Mouse (Mus musculus) midbrain, postnatal 0 days (tissue): Measurements from ENCODE around the gene Stxbp1. TPM values are rescaled to one million over a fixed set of nuclear protein-coding genes. Genes with fewer than 3 reads are reported as not detected.

ENCODE experiments used
- ATAC-seq: fragments of 200-750 bp; cut with Nextera tagmentation; 2 replicates; pipeline ENCODE4 v1.8.0; 2017; ENCODE audit warnings: moderate number of reproducible peaks, mild to moderate bottlenecking, moderate TSS enrichment, moderate library complexity; ENCODE audit not compliant: low FRiP score
- DNase-seq: peaks from one replicate; pipeline ENCODE4 v3.0.0-alpha.2; 2015; ENCODE audit warnings: low spot score
- H3K27ac ChIP-seq: fragments of 300-500 bp; sonication (generic); 2 replicates; pipeline ENCODE4 v1.5.1; 2014; ENCODE audit warnings: low read depth, mild to moderate bottlenecking, low read length, mixed read lengths
- H3K27me3 ChIP-seq: fragments of 300-500 bp; sonication (generic); 2 replicates; pipeline ENCODE4 v1.6.1; 2014; ENCODE audit warnings: low read length, control low read depth, mixed read lengths; ENCODE audit not compliant: insufficient read depth
- H3K36me3 ChIP-seq: fragments of 300-500 bp; sonication (generic); 2 replicates; pipeline ENCODE4 v1.6.1; 2014; ENCODE audit warnings: low read length, control low read depth, mixed read lengths; ENCODE audit not compliant: insufficient read depth
- H3K4me1 ChIP-seq: fragments of 300-500 bp; sonication (generic); 2 replicates; pipeline ENCODE4 v1.6.1; 2014; ENCODE audit warnings: mild to moderate bottlenecking, control low read depth, antibody characterized with exemption, low read length, mixed read lengths; ENCODE audit not compliant: insufficient read depth
- H3K4me2 ChIP-seq: fragments of 300-500 bp; sonication (generic); 2 replicates; pipeline ENCODE4 v1.6.1; 2014; ENCODE audit warnings: low read depth, mild to moderate bottlenecking, low read length, mixed read lengths; ENCODE audit not compliant: poor library complexity, severe bottlenecking
- H3K4me3 ChIP-seq: fragments of 300-500 bp; sonication (generic); 2 replicates; pipeline ENCODE4 v1.5.1; 2014; ENCODE audit warnings: low read depth, mild to moderate bottlenecking, low read length, moderate library complexity
- H3K9ac ChIP-seq: fragments of 300-500 bp; sonication (generic); replicated peaks from 2 replicates; pipeline ENCODE4 v1.6.1; 2014; ENCODE audit warnings: mild to moderate bottlenecking, low read length, moderate library complexity, mixed read lengths; ENCODE audit not compliant: poor library complexity, severe bottlenecking
- H3K9me3 ChIP-seq: fragments of 300-500 bp; sonication (generic); 2 replicates; pipeline ENCODE4 v1.6.1; 2016; ENCODE audit warnings: low read length, control low read depth
- CTCF ChIP-seq: IDR thresholded peaks from 2 replicates; pipeline ENCODE4 v1.5.1; 2016; ENCODE audit warnings: antibody characterized with exemption, mild to moderate bottlenecking
- WGBS: fragments of 180-500 bp; shearing (Covaris S2); extraction: QIAGEN DNeasy Blood & Tissue Kit; methylation state at CpG from one replicate; pipeline ENCODE4 v1.1.7; 2014; 5-methylcytosine and 5-hydroxymethylcytosine counted together
- polyA plus RNA-seq: library from polyadenylated mRNA; unstranded; fragments of >200 nt; fragmentation: Nextera tagmentation; extraction: Ambion mirVana; gene quantifications from 2 replicates; pipeline ENCODE4 v1.2.1, GENCODE M21; 2015
- total RNA-seq: library from RNA; depleted of rRNA; stranded (reverse); fragments of >200 nt; gene quantifications from 2 replicates; pipeline ENCODE4 v1.2.3, GENCODE M21; 2014

Stxbp1 gene
- total and polyA plus RNA-seq, 2 experiments from 2014 or later = 185 to 424 TPM

- Histone ChIP-seq H3K36me3 (peaks cover 21% of the 10 kb centered on the region), H3K27me3 (no peaks in the 10 kb centered on the region), H3K27ac (no peak overlapping the region), H3K4me3 (no peak overlapping the region), H3K9me3 (no peaks in the 10 kb centered on the region), H3K4me2 (no peak overlapping the region), H3K9ac (no peak overlapping the region), H3K4me1 (no peaks in the 10 kb centered on the region)
- peak; percentile 26 for DNase-seq
- no peak for TF ChIP-seq CTCF
- ATAC-seq = no peak
- 30% methylated on average over 8 of the region's 8 CpGs for WGBS
Observed at GRCm38 (mm10) chr2:32824181-32824580, 22.9 kb downstream of the Stxbp1 start.

DNA sequence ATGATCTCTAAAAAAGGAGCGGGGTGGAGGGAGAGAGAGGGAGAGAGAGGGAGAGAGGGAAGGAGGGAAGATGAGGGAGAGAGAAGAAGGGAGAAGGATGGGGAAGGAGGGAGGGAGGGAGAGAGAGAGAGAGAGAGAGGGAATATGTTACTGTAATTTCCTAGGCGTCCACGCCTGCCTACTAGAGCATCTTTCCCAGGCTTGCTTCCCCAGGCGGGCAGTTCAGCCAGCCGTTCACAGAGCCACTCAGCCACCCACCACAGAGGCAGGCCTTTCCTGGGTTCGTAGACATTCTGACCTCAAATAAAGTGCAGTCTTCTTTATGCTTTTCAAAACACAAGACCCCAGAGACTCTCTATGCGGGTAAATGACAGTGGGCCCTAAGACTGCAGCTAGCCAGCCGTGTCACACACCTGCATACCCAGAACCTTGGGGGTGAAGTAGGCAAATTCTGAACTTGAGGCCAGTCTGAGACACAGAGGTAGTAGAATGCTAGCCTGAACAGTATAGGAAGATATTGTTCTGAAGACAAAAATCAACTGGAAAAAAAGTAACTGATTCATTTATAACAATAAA is 23.4 kb downstream of the Stxbp1 start:
- H3K27me3 ChIP-seq = no peaks in the 10 kb centered on the region
- TF ChIP-seq CTCF = no peak
- H3K36me3 ChIP-seq = peaks cover 25% of the 10 kb centered on the region
- no peak overlapping the region for H3K4me2 ChIP-seq
- H3K9ac ChIP-seq = no peak overlapping the region
- H3K4me3 ChIP-seq = no peak overlapping the region
- H3K4me1 ChIP-seq = no peaks in the 10 kb centered on the region
- no peak overlapping the region for H3K27ac ChIP-seq
- H3K9me3 ChIP-seq = no peaks in the 10 kb centered on the region
- WGBS = 68% methylated on average over 8 of the region's 8 CpGs
- ATAC-seq = no peak
- DNase-seq = no peak

DNA sequence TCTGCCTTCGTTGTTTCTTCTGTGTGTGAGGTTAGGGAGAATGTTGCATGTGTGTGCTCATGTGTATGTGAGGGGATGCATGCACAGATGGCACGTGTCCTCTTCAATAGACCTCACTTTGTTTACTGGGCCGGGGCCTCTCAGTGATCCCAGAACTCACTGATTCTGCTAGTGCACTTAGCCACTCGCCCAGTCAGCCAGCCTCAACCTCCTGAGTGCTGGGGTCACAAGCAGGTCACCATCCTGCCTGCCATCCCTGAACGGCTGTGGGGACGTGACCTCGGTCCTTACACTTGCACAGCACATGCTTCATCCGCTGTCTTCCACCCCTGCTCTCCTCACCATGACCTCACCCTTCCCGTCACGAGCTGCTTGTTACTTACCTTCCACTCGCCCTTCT is 23.9 kb downstream of the Stxbp1 start:
- DNase-seq (peak; percentile 40), ATAC-seq (no peak)
- Histone ChIP-seq H3K4me1 (no peaks in the 10 kb centered on the region), H3K4me2 (no peak overlapping the region), H3K4me3 (no peak overlapping the region), H3K9me3 (no peaks in the 10 kb centered on the region), H3K27me3 (no peaks in the 10 kb centered on the region), H3K36me3 (peaks cover 30% of the 10 kb centered on the region), H3K9ac (no peak overlapping the region), H3K27ac (no peak overlapping the region)
- WGBS = 72% methylated on average over 11 of the region's 11 CpGs
- no peak for TF ChIP-seq CTCF

DNA sequence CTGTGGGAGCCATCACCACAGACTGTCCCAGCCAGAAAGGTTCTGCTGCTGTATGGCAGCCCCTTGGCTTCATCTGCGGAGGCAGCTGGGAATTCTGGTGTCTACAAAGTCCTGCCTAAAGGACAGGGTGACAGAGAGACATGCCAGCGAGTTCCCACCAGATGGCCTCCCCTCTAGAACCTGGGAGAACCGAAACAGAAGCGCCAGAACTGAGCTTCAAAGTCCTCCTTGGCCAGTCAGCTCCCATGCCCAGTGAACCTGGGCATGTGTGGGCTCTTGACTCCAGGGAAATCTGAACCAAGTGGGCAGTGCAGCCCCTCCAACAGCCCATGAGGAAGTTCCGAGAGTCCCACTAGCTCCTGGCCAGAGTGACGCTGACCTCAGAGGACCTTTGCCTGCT is 24.4 kb downstream of the Stxbp1 start:
- no peak for TF ChIP-seq CTCF
- H3K9ac ChIP-seq = no peak overlapping the region
- no peaks in the 10 kb centered on the region for H3K27me3 ChIP-seq
- 82% methylated on average over 6 of the region's 6 CpGs for WGBS
- peaks cover 35% of the 10 kb centered on the region for H3K36me3 ChIP-seq
- H3K27ac ChIP-seq = no peak overlapping the region
- H3K4me3 ChIP-seq = no peak overlapping the region
- no peak for DNase-seq
- H3K9me3 ChIP-seq = no peaks in the 10 kb centered on the region
- H3K4me2 ChIP-seq = no peak overlapping the region
- no peak for ATAC-seq
- H3K4me1 ChIP-seq = no peaks in the 10 kb centered on the region

GRCm38 (mm10) chr2:32821041-32821802 is 25.8 kb downstream of the Stxbp1 start:
- Histone ChIP-seq H3K9me3 (no peaks in the 10 kb centered on the region), H3K9ac (no peak overlapping the region), H3K4me1 (no peaks in the 10 kb centered on the region), H3K27me3 (no peaks in the 10 kb centered on the region), H3K27ac (no peak overlapping the region), H3K4me3 (no peak overlapping the region), H3K36me3 (peaks cover 43% of the 10 kb centered on the region), H3K4me2 (no peak overlapping the region)
- ATAC-seq (no peak), DNase-seq (peak; percentile 37)
- TF ChIP-seq CTCF = peak; percentile 73
- WGBS = 72% methylated on average over 11 of the region's 11 CpGs

- ATAC-seq (no peak), DNase-seq (no peak)
- Histone ChIP-seq H3K4me2 (no peak overlapping the region), H3K9me3 (no peaks in the 10 kb centered on the region), H3K4me1 (no peaks in the 10 kb centered on the region), H3K36me3 (peaks cover 59% of the 10 kb centered on the region), H3K9ac (no peak overlapping the region), H3K27ac (no peak overlapping the region), H3K4me3 (no peak overlapping the region), H3K27me3 (no peaks in the 10 kb centered on the region)
- 97% methylated on average over 5 of the region's 5 CpGs for WGBS
- no peak for TF ChIP-seq CTCF
Observed at GRCm38 (mm10) chr2:32818208-32818607, 28.8 kb downstream of the Stxbp1 start.
